Mouse (Mus musculus) ovary, postnatal 14 days (tissue): ENCODE measurements around the gene Vmn1r60.
"Not testable (repeated sequence)": the region's sequence is repeated elsewhere in the genome, so short reads cannot be mapped to it uniquely, and the experiment has no call there.

Experiments
- DNase-seq: peaks from one replicate; pipeline ENCODE4 v3.0.0; 2022; ENCODE audit warnings: low spot score

The Vmn1r60 gene

DNA sequence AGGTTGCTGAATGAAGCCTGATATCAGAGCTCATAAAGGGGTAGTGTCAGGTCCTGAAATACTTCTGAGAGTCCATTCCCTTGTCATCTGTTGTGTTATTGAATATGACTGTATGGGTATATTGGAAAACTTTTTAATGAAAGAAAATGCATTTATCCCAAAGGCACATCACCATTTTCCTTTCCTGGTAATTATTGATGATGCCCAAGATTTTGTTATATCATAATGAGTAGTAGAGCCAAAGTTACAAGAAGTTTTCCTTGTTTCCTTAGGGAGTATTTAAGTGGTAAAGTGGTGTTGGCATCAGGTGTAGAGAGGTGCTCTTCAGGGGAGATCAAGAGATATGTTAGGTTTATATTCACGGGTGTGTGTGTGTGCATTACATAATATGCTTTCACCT lies at the start of gene Vmn1r60:
Gene Vmn1r60, minus strand, starts transcription at position 101 of the 400 bp plus-strand sequence.
- DNase-seq = not testable (repeated sequence)

DNA sequence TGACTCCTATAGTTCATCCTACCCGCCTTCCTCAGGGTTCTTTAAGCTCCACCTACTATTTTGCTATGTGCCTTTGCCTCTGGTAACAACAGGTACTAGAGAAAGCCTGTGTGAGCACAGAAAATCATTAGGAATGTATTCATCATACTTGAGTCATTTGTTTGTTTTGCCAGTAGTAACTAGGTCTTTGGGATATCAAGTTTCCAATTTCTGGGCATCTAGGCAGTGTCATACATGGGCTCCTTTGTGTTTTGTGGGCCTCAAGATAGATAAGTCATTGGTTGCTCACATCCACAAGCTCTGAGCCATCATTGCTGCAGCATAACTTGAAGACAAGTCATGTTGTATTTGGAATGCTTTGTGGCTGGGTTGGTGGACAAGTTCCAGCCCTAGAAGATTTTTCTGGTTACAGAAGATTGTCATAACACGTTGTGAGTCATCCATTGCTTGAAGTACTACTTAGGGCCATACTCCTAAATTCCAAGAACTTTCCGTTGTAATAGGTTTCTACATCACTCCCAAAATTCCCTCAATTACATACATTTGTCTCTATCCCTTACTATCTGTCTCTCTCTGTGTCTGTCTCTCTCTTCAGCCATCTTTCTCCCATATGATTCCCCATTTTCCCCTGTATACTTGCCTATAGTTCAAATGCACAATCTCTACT lies 6.2 kb downstream of the Vmn1r60 start:
- DNase-seq = not testable (repeated sequence)

DNA sequence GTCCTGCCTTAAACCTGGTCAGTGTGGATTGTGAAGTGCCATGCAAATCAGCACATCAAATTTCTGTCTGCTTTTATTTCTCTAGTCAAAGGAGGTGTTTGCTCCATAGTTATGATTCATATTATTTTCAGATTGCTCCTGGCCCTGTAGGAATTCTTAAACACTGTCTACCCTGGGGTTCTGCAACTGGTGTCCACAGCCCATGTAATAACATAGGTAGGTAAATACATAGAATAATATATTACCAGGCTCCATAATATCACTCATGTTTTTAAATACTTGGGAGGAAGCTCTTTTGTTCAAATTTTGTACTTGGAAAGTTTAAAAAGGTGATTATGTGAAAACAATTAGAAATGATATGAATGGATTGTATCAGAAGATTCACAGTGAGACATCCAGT lies 53.3 kb downstream of the Vmn1r60 start, which contains the start of gene Vmn2r28:
Gene Vmn2r28, minus strand, starts transcription at position 101 of the 400 bp plus-strand sequence.
- DNase-seq = not testable (repeated sequence)
